Mouse (Mus musculus) brain, embryonic 14.5 days (tissue): ENCODE measurements around the gene Cdh16. TPM values are rescaled to one million over a fixed set of nuclear protein-coding genes. Genes with fewer than 3 reads are reported as not detected.

Source experiments
- DNase-seq: peaks from one replicate; pipeline ENCODE4 v3.0.0-alpha.2; 2011; ENCODE audit warnings: low read depth
- CTCF ChIP-seq: fragments of 200-500 bp; IDR thresholded peaks from 2 replicates; pipeline ENCODE4 v1.5.1; 2012; ENCODE audit warnings: inconsistent platforms, mild to moderate bottlenecking, moderate library complexity, borderline replicate concordance; ENCODE audit not compliant: insufficient read depth, insufficient read length; ENCODE audit errors: extremely low read depth
- POLR2A ChIP-seq: fragments of 200-500 bp; IDR thresholded peaks from 2 replicates; pipeline ENCODE4 v1.6.1; 2012; ENCODE audit warnings: mild to moderate bottlenecking, inconsistent platforms, borderline replicate concordance; ENCODE audit not compliant: poor library complexity, insufficient read depth, insufficient read length, severe bottlenecking; ENCODE audit errors: extremely low read depth
- polyA plus RNA-seq: library from polyadenylated mRNA; depleted of rRNA; stranded (reverse); fragments of >200 nt; gene quantifications from 2 replicates; pipeline ENCODE4 v1.2.3, GENCODE M21; 2012

Cdh16 gene
- polyA plus RNA-seq, 1 experiment, result not detected

DNA sequence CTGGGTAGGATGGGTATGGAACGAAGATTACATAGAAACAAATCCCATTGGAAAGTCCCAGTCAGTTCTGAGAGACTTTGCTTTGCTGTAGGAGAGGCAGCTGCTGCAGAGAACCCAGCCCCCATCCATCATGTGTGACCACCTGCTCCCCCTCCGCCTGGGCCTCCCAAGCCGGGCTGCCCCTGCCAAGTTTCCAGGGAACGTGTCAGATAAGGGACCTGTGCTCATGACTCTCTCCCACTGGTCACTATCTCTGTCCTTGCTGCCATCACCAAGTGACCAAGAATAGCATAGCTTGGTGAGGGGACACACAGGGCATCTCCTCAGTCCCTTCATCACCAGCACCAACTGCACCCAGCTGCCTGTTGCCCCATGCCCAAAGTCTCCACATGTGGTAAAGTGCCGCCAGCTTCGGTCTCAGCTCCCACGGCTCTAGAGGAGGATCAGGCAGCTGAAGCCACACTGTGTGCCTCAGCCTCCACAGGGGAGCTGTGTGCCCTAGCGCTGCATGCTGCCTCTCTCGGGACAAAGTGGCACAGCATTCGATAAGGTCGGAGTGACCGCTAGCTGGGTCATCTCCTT is 13.9 kb downstream of the Cdh16 start:
- TF ChIP-seq CTCF, result no peak

DNA sequence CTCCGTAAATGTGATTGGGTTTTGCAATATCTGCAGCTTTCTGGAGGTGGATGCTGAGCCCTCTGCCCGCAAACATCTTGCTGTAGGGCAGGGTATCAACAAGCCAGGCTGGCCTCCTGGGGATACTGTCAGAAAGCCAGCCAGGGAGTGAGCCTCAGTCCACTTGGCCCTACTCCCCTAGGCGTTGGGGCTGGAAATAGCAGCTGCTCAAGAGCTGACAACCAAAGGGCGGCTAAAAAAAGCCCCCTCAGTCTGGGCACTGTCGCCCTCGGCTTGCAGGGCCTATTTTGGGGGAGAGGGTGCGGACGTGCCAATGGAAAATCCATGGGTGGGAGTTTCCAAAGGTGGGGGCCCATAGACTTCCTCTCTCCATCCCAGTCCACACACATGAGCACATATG is 15.0 kb downstream of the Cdh16 start:
- no peak for DNase-seq
- TF ChIP-seq POLR2A (no peak), CTCF (no peak)

More for the DNA sequence above, 13.9 kb downstream of the Cdh16 start:
- peak; percentile 22 for DNase-seq

GRCm38 (mm10) chr8:104607944-104608343 is 16.3 kb downstream of the Cdh16 start:
- no peak for DNase-seq
- no peak for TF ChIP-seq POLR2A
- no peak for TF ChIP-seq CTCF

DNA sequence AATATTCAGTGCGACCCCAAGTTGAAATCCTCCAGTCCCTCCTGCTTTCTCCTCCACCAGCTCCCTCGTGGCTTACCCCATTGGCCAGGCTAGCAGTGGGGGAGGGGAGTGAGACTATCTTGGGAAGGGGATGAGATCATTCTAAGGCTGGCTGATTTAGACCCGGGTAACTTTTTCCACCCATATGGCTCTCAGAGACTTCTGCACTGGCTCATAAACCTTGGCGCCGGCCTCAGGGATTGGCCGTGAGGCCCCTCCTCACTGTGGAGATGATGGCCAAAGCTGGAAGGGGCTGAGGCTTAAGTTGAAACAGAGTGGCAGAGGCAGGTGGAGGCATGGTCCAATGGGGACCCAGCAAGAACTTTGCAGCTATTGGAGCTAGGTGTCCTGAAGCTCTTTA is 17.9 kb downstream of the Cdh16 start:
- TF ChIP-seq CTCF, result no peak
- no peak for TF ChIP-seq POLR2A
- no peak for DNase-seq

DNA sequence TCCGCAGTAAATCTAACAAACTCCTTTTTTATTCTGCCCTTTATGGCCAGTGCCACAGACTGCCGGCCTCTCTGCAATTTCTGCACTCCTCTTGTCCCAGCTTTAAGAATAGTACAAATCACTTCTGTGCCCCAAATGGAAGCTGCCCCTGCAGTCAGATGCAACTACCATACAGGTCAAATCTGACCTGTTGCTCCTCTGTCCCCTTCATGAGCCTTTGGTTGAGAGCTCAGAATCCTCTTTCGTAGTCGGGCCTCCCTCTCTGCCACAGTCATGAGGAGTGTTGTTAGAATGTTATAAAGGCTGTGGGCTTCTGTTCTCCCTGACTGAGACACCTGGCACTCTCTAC is 21.0 kb downstream of the Cdh16 start:
- TF ChIP-seq POLR2A, result no peak
- DNase-seq, result no peak

- TF ChIP-seq CTCF, result peak; percentile 94
- no peak for TF ChIP-seq POLR2A
- DNase-seq, result peak; percentile 96
Measured at GRCm38 (mm10) chr8:104602468-104603244, 21.5 kb downstream of the Cdh16 start.

DNA sequence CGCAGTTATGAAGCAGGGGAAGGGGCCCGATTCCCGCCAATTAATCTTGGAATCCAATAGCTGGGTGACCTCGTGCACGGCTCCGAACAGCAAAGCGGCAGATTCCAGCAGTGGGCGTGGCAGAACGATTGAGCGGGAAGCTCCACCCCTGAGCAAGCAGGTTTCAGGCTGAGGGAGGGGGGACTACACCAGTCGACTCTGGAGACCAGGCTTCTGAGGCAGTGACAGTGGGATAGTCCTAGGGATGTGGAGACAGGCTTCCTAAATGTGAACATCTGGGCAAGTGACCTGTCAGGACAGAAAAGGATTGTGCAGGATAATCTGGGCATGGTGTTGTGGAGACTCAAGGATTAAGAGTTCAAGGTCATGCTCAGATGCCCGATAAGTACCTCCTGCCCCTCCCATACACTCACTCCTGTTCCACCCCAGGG is 22.2 kb downstream of the Cdh16 start:
- DNase-seq, result peak; percentile 6
- no peak for TF ChIP-seq POLR2A
- no peak for TF ChIP-seq CTCF

GRCm38 (mm10) chr8:104601386-104601785 is 22.8 kb downstream of the Cdh16 start:
- TF ChIP-seq CTCF, result no peak
- TF ChIP-seq POLR2A, result no peak
- no peak for DNase-seq

DNA sequence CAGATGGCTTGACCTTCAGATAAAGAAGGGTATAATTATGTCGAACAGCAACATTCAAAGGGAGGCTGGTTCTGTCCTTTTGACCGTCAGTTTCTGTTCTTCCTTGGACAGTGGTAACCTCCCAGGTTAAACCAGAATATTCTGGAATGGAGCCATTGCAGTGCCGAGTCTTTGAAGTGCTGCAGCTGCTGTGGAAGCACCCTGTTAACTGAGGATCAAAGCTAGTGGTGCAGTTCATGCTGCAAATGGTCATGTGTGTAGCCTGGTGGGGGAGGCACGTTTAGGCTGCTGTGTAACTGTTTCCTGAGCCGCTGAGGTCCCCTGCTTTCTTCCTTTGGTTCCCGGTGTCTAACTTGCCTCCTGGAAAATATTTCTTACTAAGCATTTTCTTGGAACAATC is 25.7 kb downstream of the Cdh16 start:
- TF ChIP-seq POLR2A, result no peak
- no peak for TF ChIP-seq CTCF
- peak; percentile 32 for DNase-seq

- DNase-seq, result peak; percentile 11
- TF ChIP-seq POLR2A (no peak), CTCF (no peak)
Measured at GRCm38 (mm10) chr8:104597656-104598055, 26.5 kb downstream of the Cdh16 start.

DNA sequence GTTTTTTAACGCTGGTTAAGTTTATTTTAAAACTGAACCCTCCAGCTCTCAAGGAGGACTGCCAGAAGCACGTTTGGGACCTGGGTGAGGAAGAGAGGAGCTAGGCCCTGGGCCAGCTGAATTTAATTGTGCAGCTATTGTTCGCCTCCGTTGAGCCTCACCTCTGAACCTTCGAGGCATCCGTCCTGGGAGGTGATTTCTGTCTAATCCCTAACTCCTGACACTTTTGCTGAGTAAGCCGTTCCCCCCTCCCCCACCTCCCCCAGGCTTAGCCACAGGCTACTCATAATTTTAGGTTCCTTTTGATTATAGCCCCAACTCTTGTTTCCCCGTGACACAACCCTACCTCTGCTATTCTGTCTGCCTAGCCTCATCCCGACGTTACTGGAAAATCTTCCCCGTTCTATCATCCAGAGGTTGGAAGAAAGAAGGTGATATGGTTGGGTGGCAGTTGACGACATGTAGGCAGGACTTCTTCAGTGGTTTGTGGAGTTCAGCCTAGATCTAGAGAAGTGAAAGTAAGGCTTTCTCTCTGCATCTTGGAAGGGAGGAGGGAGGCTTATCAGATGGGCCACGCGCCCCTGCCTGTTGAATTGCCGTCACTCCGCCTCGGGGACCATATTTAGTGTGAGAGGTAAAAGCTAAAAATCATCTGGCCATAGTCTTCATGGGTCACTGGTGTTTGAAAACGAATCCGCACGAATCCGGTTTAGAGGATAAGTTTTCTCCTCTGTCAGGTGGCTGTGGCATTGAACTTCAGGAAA is 28.2 kb downstream of the Cdh16 start:
- no peak for TF ChIP-seq POLR2A
- no peak for TF ChIP-seq CTCF
- DNase-seq, result no peak
